Mouse (Mus musculus) C2C12 (cell line): ENCODE measurements around the gene Cngb1. TPM values are rescaled to one million over a fixed set of nuclear protein-coding genes. Genes with fewer than 3 reads are reported as not detected.

Experiments used
- H3K27me3 ChIP-seq: one replicate; pipeline ENCODE4 v1.6.1; 2011; ENCODE audit not compliant: control insufficient read depth, insufficient read depth, insufficient read length
- H3K36me3 ChIP-seq: one replicate; pipeline ENCODE4 v1.6.1; 2011; ENCODE audit not compliant: control insufficient read depth, insufficient read depth
- H3K4me3 ChIP-seq: one replicate; pipeline ENCODE4 v1.5.1; 2011; ENCODE audit warnings: mild to moderate bottlenecking, control low read depth; ENCODE audit not compliant: poor library complexity, insufficient read depth, severe bottlenecking
- H3K79me2 ChIP-seq: one replicate; pipeline ENCODE4 v1.6.1; 2011; ENCODE audit not compliant: control insufficient read depth, insufficient read depth
- H3K79me3 ChIP-seq: one replicate; pipeline ENCODE4 v1.6.1; 2011; ENCODE audit warnings: low read depth, control low read depth
- H3ac ChIP-seq: one replicate; pipeline ENCODE3; 2011; ENCODE audit warnings: low read depth; ENCODE audit not compliant: control insufficient read depth, insufficient read length
- CEBPB ChIP-seq: IDR thresholded peaks from one replicate; pipeline ENCODE4 v1.6.1; 2011; ENCODE audit warnings: low read depth, mild to moderate bottlenecking, control low read depth, moderate library complexity
- CTCF ChIP-seq: IDR thresholded peaks from one replicate; pipeline ENCODE4 v1.5.1; 2011; ENCODE audit not compliant: control insufficient read depth, insufficient read depth, insufficient read length
- FOSL1 ChIP-seq: IDR thresholded peaks from one replicate; pipeline ENCODE4 v1.8.0; 2011; ENCODE audit warnings: mild to moderate bottlenecking, low read length; ENCODE audit not compliant: poor library complexity, insufficient read depth, severe bottlenecking
- MAX ChIP-seq: IDR thresholded peaks from one replicate; pipeline ENCODE4 v1.6.1; 2011; ENCODE audit warnings: mild to moderate bottlenecking, control low read depth
- MYOD1 ChIP-seq: IDR thresholded peaks from one replicate; pipeline ENCODE4 v1.6.1; 2011; ENCODE audit warnings: low read depth; ENCODE audit not compliant: control insufficient read depth, insufficient read length
- MYOG ChIP-seq: IDR thresholded peaks from one replicate; pipeline ENCODE4 v1.6.1; 2011; ENCODE audit not compliant: control insufficient read depth, insufficient read length; ENCODE audit errors: extremely low read depth
- USF1 ChIP-seq: IDR thresholded peaks from one replicate; pipeline ENCODE4 v1.6.1; 2011; ENCODE audit warnings: low read depth, mild to moderate bottlenecking, control low read depth, moderate library complexity
- polyA plus RNA-seq: library from polyadenylated mRNA; unstranded; fragments of >200 nt; fragmentation: generic; extraction: Trizol; gene quantifications from one replicate; pipeline ENCODE4 v1.2.1, GENCODE M21; 2012; ENCODE audit warnings: missing spikeins

The Cngb1 gene
- polyA plus RNA-seq, 1 experiment, result under 0.01 TPM

GRCm38 (mm10) chr8:95195728-95196127 lies 110.7 kb downstream of the Cngb1 start:
- Histone ChIP-seq H3K27me3 (no peaks in the 10 kb centered on the region), H3K79me3 (no peaks in the 10 kb centered on the region), H3K79me2 (no peaks in the 10 kb centered on the region), H3K4me3 (no peak overlapping the region), H3K36me3 (no peaks in the 10 kb centered on the region), H3ac (no peak overlapping the region)
- TF ChIP-seq CTCF, result no peak
- TF ChIP-seq MAX, result no peak
- no peak for TF ChIP-seq CEBPB
- no peak for TF ChIP-seq USF1
- no peak for TF ChIP-seq MYOG
- TF ChIP-seq FOSL1, result no peak
- TF ChIP-seq MYOD1, result no peak

GRCm38 (mm10) chr8:95191497-95192175 lies 114.7 kb downstream of the Cngb1 start:
- Histone ChIP-seq H3ac (no peak overlapping the region), H3K4me3 (no peak overlapping the region), H3K79me2 (no peaks in the 10 kb centered on the region), H3K36me3 (no peaks in the 10 kb centered on the region), H3K79me3 (no peaks in the 10 kb centered on the region), H3K27me3 (no peaks in the 10 kb centered on the region)
- TF ChIP-seq MYOD1 (no peak), CTCF (no peak), FOSL1 (no peak), USF1 (no peak)

Other genes with a start within 250 kb of the Cngb1 start
- gene Katnb1, start 225.4 kb downstream of the Cngb1 start, polyA plus RNA-seq, result 23.7 TPM
- gene Kifc3, start 103.8 kb downstream of the Cngb1 start, polyA plus RNA-seq, result 13.8 TPM
- gene Tepp, start 4.0 kb upstream of the Cngb1 start, polyA plus RNA-seq, result not detected
- 5.7 TPM for gene Zfp319, start 25.4 kb upstream of the Cngb1 start, polyA plus RNA-seq
- gene Usb1, start 25.7 kb upstream of the Cngb1 start, polyA plus RNA-seq, result 38.1 TPM
- 6.0 TPM for gene Mmp15, start 45.7 kb upstream of the Cngb1 start, polyA plus RNA-seq
- 45.0 TPM for gene Cfap20, start 128.3 kb upstream of the Cngb1 start, polyA plus RNA-seq
- gene Csnk2a2, start 183.5 kb upstream of the Cngb1 start, polyA plus RNA-seq, result 61.0 TPM
- gene Ccdc113, start 227.5 kb upstream of the Cngb1 start, polyA plus RNA-seq, result not detected